Mouse (Mus musculus): ENCODE data around the gene Olfr1157.

The Olfr1157 gene

GRCm38 (mm10) chr2:87968199-87968598 lies at the start of gene Olfr1157:
Gene Olfr1157 (minus strand): TSS chr2:87968299.
- DNase-seq, result no peak

GRCm38 (mm10) chr2:88007515-88008318 lies 39.6 kb upstream of the Olfr1157 start, which contains the start of gene Olfr1160:
Gene Olfr1160 (minus strand): TSS chr2:88008268.
- no peak for DNase-seq

- DNase-seq, result no peak
These were observed 21.7 kb upstream of the Olfr1157 start, which contains the start of gene Olfr1158 for GRCm38 (mm10) chr2:87989813-87990212. Gene Olfr1158 (plus strand): TSS chr2:87990113.

GRCm38 (mm10) chr2:87974563-87974962 lies 6.5 kb upstream of the Olfr1157 start, which contains the start of gene Olfr74:
Gene Olfr74 (minus strand): TSS chr2:87974663.
- DNase-seq, result no peak

- DNase-seq, result no peak
These were observed 15.1 kb downstream of the Olfr1157 start, which contains the start of gene Olfr1156 for GRCm38 (mm10) chr2:87953000-87953399. Gene Olfr1156 (minus strand): TSS chr2:87953100.

- DNase-seq, result no peak
These were observed 23.1 kb downstream of the Olfr1157 start, which contains the start of gene Olfr1155 for GRCm38 (mm10) chr2:87945037-87945436. Gene Olfr1155 (minus strand): TSS chr2:87945137.
